Mouse (Mus musculus) lung, embryonic 16.5 days (tissue): ENCODE results near the gene Izumo2. TPM values are rescaled to one million over a fixed set of nuclear protein-coding genes. Genes with fewer than 3 reads are reported as not detected.
A peak's percentile ranks its signal among the peaks of the same experiment; 100 is the strongest.

ENCODE experiments used
- ATAC-seq: fragments of 200-750 bp; cut with Nextera tagmentation; 2 replicates; pipeline ENCODE4 v1.8.0; 2017; ENCODE audit warnings: low read depth, mild to moderate bottlenecking, moderate library complexity
- H3K27ac ChIP-seq: fragments of 300-500 bp; sonication (generic); 2 replicates; pipeline ENCODE4 v1.5.1; 2014; ENCODE audit warnings: mild to moderate bottlenecking, control low read depth, low read length
- H3K27me3 ChIP-seq: fragments of 300-500 bp; sonication (generic); 2 replicates; pipeline ENCODE4 v1.6.1; 2014; ENCODE audit warnings: low read depth, low read length, mixed read lengths; ENCODE audit not compliant: control insufficient read depth, insufficient read depth
- H3K36me3 ChIP-seq: fragments of 300-500 bp; sonication (generic); 2 replicates; pipeline ENCODE4 v1.6.1; 2014; ENCODE audit warnings: low read length; ENCODE audit not compliant: control insufficient read depth, insufficient read depth
- H3K4me1 ChIP-seq: fragments of 300-500 bp; sonication (generic); replicated peaks from 2 replicates; pipeline ENCODE4 v1.6.1; 2014; ENCODE audit warnings: low read length, mixed read lengths; ENCODE audit not compliant: control insufficient read depth, insufficient read depth
- H3K4me2 ChIP-seq: fragments of 300-500 bp; sonication (generic); 2 replicates; pipeline ENCODE4 v1.6.1; 2014; ENCODE audit warnings: low read depth, low read length, control low read depth
- H3K4me3 ChIP-seq: fragments of 300-500 bp; sonication (generic); 2 replicates; pipeline ENCODE4 v1.5.1; 2014; ENCODE audit warnings: mild to moderate bottlenecking, low read length, control low read depth
- H3K9ac ChIP-seq: fragments of 300-500 bp; sonication (generic); 2 replicates; pipeline ENCODE4 v1.6.1; 2014; ENCODE audit warnings: low read length, control low read depth
- H3K9me3 ChIP-seq: fragments of 300-500 bp; sonication (generic); 2 replicates; pipeline ENCODE4 v1.6.1; 2016; ENCODE audit warnings: low read length; ENCODE audit not compliant: control insufficient read depth
- WGBS: fragments of 180-500 bp; shearing (Covaris S2); extraction: QIAGEN DNeasy Blood & Tissue Kit; methylation state at CpG from one replicate; pipeline ENCODE4 v1.1.7; 2014; 5-methylcytosine and 5-hydroxymethylcytosine counted together
- polyA plus RNA-seq: library from polyadenylated mRNA; unstranded; fragments of >200 nt; fragmentation: Nextera tagmentation; extraction: Ambion mirVana; gene quantifications from 2 replicates; pipeline ENCODE4 v1.2.1, GENCODE M21; 2015

Gene Izumo2
- polyA plus RNA-seq, 1 experiment from 2014 or later, result not detected

DNA sequence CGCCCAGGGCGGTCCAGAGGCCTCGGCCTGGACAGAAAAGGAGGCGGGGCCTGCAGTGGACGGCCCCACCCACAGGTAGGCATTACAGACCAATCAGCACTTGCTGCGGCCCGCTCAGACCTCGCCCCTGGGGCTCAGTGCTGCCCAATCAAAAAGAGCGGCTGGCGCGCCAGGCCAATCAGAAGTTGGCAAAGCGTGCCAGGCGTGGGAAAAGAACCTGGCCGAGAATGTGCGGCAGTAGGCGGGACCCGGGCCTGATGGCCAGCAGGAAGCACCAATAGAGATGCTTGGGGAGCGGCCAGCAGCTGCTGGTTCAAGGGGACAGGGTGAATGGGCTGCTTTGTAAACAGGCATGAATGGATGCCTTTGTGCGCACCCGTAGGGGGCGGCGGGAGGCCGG lies 37.7 kb upstream of the Izumo2 start, which contains the start of gene Myh14:
TSS of gene Myh14 (minus strand) at position 41 of the 400 bp plus-strand sequence.
- WGBS, result under 1% methylated on average over 23 of the region's 23 CpGs
- H3K4me2 ChIP-seq, result peak within 1 kb of the TSS; percentile 56
- H3K4me1 ChIP-seq, result peaks cover 5% of the 10 kb centered on the region; the same call in 1 of the 2 replicates
- H3K9ac ChIP-seq, result peak within 1 kb of the TSS; percentile 50
- H3K4me3 ChIP-seq, result peak within 1 kb of the TSS; percentile 47
- H3K36me3 ChIP-seq, result no peaks in the 10 kb centered on the region
- H3K27me3 ChIP-seq, result peaks cover 7% of the 10 kb centered on the region
- peak within 1 kb of the TSS; percentile 93 for H3K27ac ChIP-seq
- peak; percentile 89 for ATAC-seq
- peaks cover 7% of the 10 kb centered on the region for H3K9me3 ChIP-seq

DNA sequence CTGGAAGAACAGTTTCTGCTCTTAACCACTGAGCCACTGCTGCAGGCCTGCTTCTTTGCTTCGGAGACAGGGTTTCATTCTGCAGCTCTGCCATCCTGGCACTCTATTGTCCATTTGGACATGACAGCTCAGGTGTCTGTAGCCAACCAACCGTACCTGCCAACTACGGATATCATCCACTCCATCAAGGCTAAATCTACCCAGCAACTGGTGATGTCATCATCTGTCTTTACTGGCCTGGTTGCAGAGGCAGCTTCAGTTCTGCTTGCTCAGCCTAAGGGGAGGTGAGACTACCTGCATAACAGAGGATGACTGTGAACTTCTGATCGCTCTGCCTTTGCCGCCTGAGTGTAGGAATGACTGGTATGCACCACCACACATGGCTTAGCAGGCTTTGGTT lies 36.3 kb upstream of the Izumo2 start:
- Histone ChIP-seq H3K27me3 (peaks cover 7% of the 10 kb centered on the region), H3K4me1 (peaks cover 5% of the 10 kb centered on the region; the same call in 1 of the 2 replicates), H3K9me3 (peaks cover 3% of the 10 kb centered on the region; the same call in 1 of the 2 replicates), H3K9ac (no peak overlapping the region), H3K4me3 (no peak overlapping the region), H3K36me3 (no peaks in the 10 kb centered on the region), H3K27ac (no peak overlapping the region), H3K4me2 (no peak overlapping the region)
- ATAC-seq, result no peak
- WGBS, result 60% methylated on average over 5 of the region's 5 CpGs

DNA sequence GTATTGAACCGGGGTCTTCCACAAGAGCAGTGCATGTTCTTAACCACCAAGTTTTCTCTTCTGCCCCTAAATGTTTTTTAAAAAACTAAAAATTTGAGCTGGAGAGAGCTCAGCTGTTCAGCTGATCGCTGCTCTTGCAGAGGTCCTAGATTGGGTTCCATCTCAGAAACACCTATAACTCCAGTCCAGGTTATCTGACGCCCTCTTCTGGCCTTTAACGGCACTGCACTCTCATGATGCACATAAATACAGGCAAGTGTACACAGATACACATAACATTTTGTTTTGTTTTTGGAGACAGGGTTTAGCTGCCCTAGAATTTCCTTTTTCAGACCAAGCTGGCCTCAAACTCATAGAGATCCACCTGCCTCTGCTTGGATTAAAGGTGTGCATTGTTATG lies 34.0 kb upstream of the Izumo2 start:
- Histone ChIP-seq H3K9me3 (peaks cover 3% of the 10 kb centered on the region; the same call in 1 of the 2 replicates), H3K4me1 (peaks cover 5% of the 10 kb centered on the region; the same call in 1 of the 2 replicates), H3K27me3 (peaks cover 7% of the 10 kb centered on the region), H3K36me3 (no peaks in the 10 kb centered on the region), H3K4me2 (no peak overlapping the region), H3K4me3 (no peak overlapping the region), H3K9ac (no peak overlapping the region), H3K27ac (no peak overlapping the region)
- WGBS, result 72% methylated on average over 4 of the region's 4 CpGs
- no peak for ATAC-seq

DNA sequence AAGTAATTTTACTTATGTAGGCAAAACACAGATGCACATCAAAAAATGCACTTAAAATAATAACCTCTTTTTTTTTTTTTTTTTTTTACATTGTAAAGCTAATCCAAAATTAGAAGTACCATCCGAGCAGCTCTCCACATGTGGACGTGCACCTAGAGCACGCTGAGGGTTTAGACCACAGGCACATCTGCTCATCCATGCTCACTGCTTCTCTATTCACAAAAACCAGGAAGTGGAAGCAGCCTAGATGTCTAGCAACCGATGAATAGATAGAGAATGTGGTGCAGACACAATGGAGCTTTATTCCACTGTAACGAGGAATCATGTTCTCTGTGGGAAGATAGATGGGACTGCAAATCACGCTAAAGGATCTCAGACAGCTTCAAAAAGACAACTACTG lies 33.4 kb upstream of the Izumo2 start:
- H3K27ac ChIP-seq, result no peak overlapping the region
- no peak for ATAC-seq
- H3K4me1 ChIP-seq, result peaks cover 5% of the 10 kb centered on the region; the same call in 1 of the 2 replicates
- H3K9me3 ChIP-seq, result peaks cover 3% of the 10 kb centered on the region; the same call in 1 of the 2 replicates
- H3K4me2 ChIP-seq, result no peak overlapping the region
- H3K9ac ChIP-seq, result no peak overlapping the region
- no peaks in the 10 kb centered on the region for H3K36me3 ChIP-seq
- peaks cover 7% of the 10 kb centered on the region for H3K27me3 ChIP-seq
- 79% methylated on average over 6 of the region's 6 CpGs for WGBS
- no peak overlapping the region for H3K4me3 ChIP-seq

DNA sequence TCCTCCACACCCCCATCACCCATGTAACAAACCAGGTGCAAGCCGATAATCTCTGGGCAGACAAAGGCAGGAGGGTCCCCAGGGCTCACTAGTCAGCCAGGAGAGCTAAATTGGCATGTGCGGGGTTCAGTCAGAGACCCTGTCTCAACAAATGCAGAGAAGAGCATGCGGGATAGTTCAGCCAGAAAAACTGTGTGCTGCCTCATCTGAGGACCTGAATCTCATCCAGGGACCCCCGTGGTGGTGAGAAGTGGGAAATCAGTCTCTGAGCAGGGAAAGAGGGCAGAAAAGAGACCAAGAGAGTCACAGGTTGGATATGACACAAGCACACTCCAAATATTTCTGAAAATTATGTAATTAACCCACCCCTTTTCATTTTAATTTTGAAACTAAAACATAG lies 32.4 kb upstream of the Izumo2 start:
- Histone ChIP-seq H3K4me3 (no peak overlapping the region), H3K27me3 (no peaks in the 10 kb centered on the region; the same call in 1 of the 2 replicates), H3K9me3 (peaks cover 3% of the 10 kb centered on the region; the same call in 1 of the 2 replicates), H3K9ac (no peak overlapping the region), H3K36me3 (no peaks in the 10 kb centered on the region), H3K4me2 (no peak overlapping the region), H3K4me1 (peaks cover under 1% of the 10 kb centered on the region; the same call in 1 of the 2 replicates), H3K27ac (no peak overlapping the region)
- 55% methylated on average over 4 of the region's 4 CpGs for WGBS
- no peak for ATAC-seq

DNA sequence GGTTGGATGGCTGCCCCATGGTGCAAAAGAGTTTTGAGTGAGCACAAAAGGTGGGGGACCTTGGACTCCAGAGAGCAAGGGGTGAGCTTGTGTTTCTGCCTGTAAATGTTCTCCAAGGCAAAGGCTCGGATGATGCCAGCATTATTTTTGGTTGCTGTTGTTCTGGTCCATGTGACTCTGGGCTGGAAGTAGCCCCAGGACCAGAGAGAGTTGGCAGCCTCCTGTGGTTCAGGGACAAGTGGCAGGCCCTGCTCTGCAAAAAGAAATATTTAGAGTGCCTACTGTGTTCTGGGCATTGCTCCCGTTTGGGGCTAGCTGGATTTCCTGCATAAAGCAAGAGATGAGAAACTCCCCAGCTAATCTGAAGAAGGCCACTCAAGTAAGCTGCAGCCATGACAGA lies 31.9 kb upstream of the Izumo2 start:
- ATAC-seq, result no peak
- H3K36me3 ChIP-seq, result no peaks in the 10 kb centered on the region
- H3K9me3 ChIP-seq, result peaks cover 3% of the 10 kb centered on the region; the same call in 1 of the 2 replicates
- 47% methylated on average over 2 of the region's 2 CpGs for WGBS
- no peak overlapping the region for H3K27ac ChIP-seq
- no peak overlapping the region for H3K4me2 ChIP-seq
- H3K9ac ChIP-seq, result no peak overlapping the region
- no peak overlapping the region for H3K4me3 ChIP-seq
- no peaks in the 10 kb centered on the region; the same call in 1 of the 2 replicates for H3K27me3 ChIP-seq
- no peaks in the 10 kb centered on the region; the same call in 1 of the 2 replicates for H3K4me1 ChIP-seq

DNA sequence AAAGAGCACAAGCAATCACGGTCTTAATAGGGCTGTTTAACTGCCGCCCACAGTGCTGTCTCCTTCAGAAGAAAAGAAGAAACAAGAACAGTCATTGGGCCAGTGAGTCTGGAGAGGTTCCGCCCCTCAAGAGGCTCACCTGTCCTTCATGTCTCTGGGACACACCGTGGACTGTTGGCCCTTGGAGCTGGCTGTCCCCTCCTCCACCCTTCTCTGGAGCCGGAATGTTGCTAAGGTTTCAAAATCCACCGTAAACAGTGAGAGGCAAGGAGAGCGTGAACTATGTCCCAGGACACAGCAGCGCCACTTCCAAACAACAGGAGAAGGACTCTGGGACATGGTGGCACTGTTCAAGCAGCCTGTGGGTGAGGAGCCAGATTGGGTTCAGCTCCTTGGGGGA lies 24.9 kb upstream of the Izumo2 start:
- H3K4me2 ChIP-seq, result no peak overlapping the region
- H3K36me3 ChIP-seq, result no peaks in the 10 kb centered on the region
- no peak overlapping the region for H3K9ac ChIP-seq
- peaks cover 12% of the 10 kb centered on the region for H3K4me1 ChIP-seq
- peak; percentile 78 for ATAC-seq
- H3K27me3 ChIP-seq, result no peaks in the 10 kb centered on the region
- H3K4me3 ChIP-seq, result no peak overlapping the region
- WGBS, result 50% methylated on average over 8 of the region's 8 CpGs
- H3K27ac ChIP-seq, result peak overlapping the region; percentile 69
- no peaks in the 10 kb centered on the region for H3K9me3 ChIP-seq

DNA sequence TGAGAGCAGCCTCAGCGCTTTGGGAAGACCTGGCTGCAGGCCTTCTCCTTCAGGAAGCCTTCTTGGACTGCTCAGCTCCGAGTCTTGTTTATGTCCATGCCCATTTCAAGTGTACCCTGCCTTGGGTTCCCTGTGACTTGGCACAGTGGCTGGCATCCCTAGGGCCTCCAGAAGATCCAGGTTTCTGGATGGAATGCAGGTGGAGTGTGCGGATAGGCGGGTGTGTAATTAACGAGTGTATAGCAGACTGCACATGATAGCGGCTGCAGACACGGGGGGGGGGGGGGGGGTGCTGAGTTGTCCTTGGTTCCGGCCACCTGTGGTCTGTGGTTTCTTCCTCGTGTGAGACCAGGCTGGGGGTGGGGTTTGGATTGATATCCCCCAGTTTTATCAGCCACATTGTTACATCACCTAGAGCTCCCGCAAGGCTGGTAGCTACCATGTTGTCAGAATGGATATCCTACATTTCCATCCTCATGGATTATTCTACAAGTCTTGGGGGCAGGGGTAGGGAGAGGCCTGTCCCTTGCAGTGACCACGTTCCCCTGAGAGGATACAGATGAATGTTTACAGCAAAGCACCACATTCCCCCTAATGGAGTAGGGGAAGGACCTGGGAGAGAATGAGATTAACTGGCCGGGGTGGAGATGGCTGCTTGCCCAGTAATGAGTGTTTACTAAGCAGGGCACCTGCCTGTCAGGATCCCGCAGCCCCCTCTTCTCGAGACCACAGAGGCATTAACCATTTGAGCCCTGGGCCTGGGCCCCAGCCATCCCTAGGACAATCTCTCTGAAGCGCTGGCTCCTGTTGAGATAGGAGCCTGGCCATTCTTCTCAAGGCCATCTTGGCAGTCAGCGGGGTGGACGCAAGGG lies 22.8 kb upstream of the Izumo2 start:
- H3K4me3 ChIP-seq, result no peak overlapping the region
- H3K4me2 ChIP-seq, result no peak overlapping the region
- no peaks in the 10 kb centered on the region for H3K9me3 ChIP-seq
- H3K4me1 ChIP-seq, result peaks cover 12% of the 10 kb centered on the region
- peak overlapping the region; percentile 69 for H3K27ac ChIP-seq
- no peaks in the 10 kb centered on the region for H3K36me3 ChIP-seq
- H3K27me3 ChIP-seq, result no peaks in the 10 kb centered on the region
- WGBS, result 37% methylated on average over 16 of the region's 17 CpGs
- ATAC-seq, result peak; percentile 81
- H3K9ac ChIP-seq, result no peak overlapping the region

DNA sequence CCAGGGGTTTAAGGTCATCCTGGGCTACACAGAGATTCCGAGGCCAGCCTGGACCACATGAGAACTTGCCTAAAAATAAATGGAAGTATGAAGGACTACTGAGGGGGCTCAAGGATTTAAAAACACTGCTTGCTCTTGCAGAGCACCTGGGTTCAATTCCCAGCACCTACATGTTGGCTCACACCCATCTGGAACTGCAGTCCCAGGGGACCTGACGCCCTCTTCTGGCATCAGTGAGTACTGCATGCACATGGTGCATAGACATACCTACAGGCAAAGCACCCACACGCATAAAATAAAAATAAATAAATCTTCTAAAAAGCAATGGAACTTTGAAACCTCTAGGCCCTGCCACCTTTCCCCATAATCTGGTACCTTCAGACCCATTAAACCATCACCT lies 19.7 kb upstream of the Izumo2 start:
- 66% methylated on average over 3 of the region's 3 CpGs for WGBS
- no peaks in the 10 kb centered on the region for H3K9me3 ChIP-seq
- no peak overlapping the region for H3K4me3 ChIP-seq
- no peak for ATAC-seq
- no peak overlapping the region for H3K9ac ChIP-seq
- H3K4me1 ChIP-seq, result peaks cover 16% of the 10 kb centered on the region
- H3K27me3 ChIP-seq, result no peaks in the 10 kb centered on the region
- no peaks in the 10 kb centered on the region for H3K36me3 ChIP-seq
- H3K27ac ChIP-seq, result no peak overlapping the region
- H3K4me2 ChIP-seq, result no peak overlapping the region
